Mouse (Mus musculus) thymus, adult 2 months (tissue): ENCODE measurements around the gene Fxyd1. TPM values are rescaled to one million over a fixed set of nuclear protein-coding genes. Genes with fewer than 3 reads are reported as not detected.

Source experiments
- DNase-seq: peaks from one replicate; pipeline ENCODE4 v3.0.0; 2021
- H3K27ac ChIP-seq: fragments of 200-500 bp; 2 replicates; pipeline ENCODE4 v1.5.1; 2012; ENCODE audit warnings: low read length, control low read depth; ENCODE audit not compliant: control insufficient read depth, insufficient read depth
- H3K27me3 ChIP-seq: fragments of 200-500 bp; 2 replicates; pipeline ENCODE4 v1.6.1; 2012; ENCODE audit warnings: mild to moderate bottlenecking, low read length, moderate library complexity, mixed read lengths; ENCODE audit not compliant: control insufficient read depth, insufficient read depth
- H3K36me3 ChIP-seq: fragments of 200-500 bp; 2 replicates; pipeline ENCODE4 v1.6.1; 2012; ENCODE audit warnings: mild to moderate bottlenecking, low read length, moderate library complexity; ENCODE audit not compliant: control insufficient read depth, insufficient read depth
- H3K4me1 ChIP-seq: fragments of 200-500 bp; replicated peaks from 2 replicates; pipeline ENCODE4 v1.6.1; 2012; ENCODE audit warnings: low read length; ENCODE audit not compliant: control insufficient read depth, insufficient read depth
- H3K4me3 ChIP-seq: fragments of 200-500 bp; 2 replicates; pipeline ENCODE4 v1.5.1; 2012; ENCODE audit warnings: mild to moderate bottlenecking, low read length, control low read depth, moderate library complexity; ENCODE audit not compliant: control insufficient read depth, insufficient read depth
- CTCF ChIP-seq: fragments of 200-500 bp; IDR thresholded peaks from 2 replicates; pipeline ENCODE4 v1.5.1; 2012; ENCODE audit warnings: mild to moderate bottlenecking, control low read depth, low read length, moderate library complexity, borderline replicate concordance; ENCODE audit not compliant: control insufficient read depth, poor library complexity, insufficient read depth; ENCODE audit errors: extremely low read depth
- POLR2A ChIP-seq: fragments of 200-500 bp; IDR thresholded peaks from 2 replicates; pipeline ENCODE4 v1.6.1; 2012; ENCODE audit warnings: mild to moderate bottlenecking, low read length, control low read depth, moderate library complexity; ENCODE audit not compliant: control insufficient read depth, poor library complexity, insufficient read depth; ENCODE audit errors: extremely low read depth
- WGBS: fragments of 180-500 bp; shearing (Covaris S2); methylation state at CpG from one replicate; pipeline ENCODE4 v1.1.7; 2018; 5-methylcytosine and 5-hydroxymethylcytosine counted together
- polyA plus RNA-seq: library from polyadenylated mRNA; depleted of rRNA; stranded (reverse); fragments of >200 nt; gene quantifications from 2 replicates; pipeline ENCODE4 v1.2.3, GENCODE M21; 2012; rRNA removed

Gene Fxyd1
- 46.4 and 107 TPM in 2 replicates for polyA plus RNA-seq

GRCm38 (mm10) chr7:31057071-31057470 is at the start of gene Fxyd1:
Fxyd1 (minus strand) TSS chr7:31057199.
- no peak for DNase-seq
- Histone ChIP-seq H3K4me3 (no peak within 1 kb of the TSS), H3K27ac (no peak within 1 kb of the TSS), H3K36me3 (no peaks in the 10 kb centered on the region), H3K27me3 (peaks cover 10% of the 10 kb centered on the region), H3K4me1 (peaks cover 6% of the 10 kb centered on the region; the same call in 1 of the 2 replicates)
- TF ChIP-seq CTCF, result no peak
- no peak for TF ChIP-seq POLR2A
- 94% methylated on average over 2 of the region's 2 CpGs for WGBS

DNA sequence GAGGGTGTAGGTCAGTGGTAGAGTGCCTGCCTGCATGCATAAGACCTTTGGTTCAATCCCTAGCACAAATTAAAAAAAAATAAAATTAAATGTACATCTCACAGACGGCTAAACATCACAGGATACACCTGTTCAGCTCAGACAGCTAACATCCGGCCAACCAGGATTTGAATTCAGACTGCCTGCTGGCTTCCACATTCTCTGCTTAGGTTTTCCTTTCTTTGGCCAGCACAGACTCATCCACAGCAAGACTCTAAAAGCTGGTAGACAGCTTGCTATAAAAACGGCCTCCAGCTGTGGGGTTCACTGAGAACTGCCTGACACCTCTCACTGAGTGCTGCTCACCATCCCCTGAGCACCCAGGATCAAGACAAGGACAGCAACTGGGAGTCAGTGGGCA is 49.2 kb upstream of the Fxyd1 start:
- WGBS, result 8% methylated on average over 3 of the region's 3 CpGs

DNA sequence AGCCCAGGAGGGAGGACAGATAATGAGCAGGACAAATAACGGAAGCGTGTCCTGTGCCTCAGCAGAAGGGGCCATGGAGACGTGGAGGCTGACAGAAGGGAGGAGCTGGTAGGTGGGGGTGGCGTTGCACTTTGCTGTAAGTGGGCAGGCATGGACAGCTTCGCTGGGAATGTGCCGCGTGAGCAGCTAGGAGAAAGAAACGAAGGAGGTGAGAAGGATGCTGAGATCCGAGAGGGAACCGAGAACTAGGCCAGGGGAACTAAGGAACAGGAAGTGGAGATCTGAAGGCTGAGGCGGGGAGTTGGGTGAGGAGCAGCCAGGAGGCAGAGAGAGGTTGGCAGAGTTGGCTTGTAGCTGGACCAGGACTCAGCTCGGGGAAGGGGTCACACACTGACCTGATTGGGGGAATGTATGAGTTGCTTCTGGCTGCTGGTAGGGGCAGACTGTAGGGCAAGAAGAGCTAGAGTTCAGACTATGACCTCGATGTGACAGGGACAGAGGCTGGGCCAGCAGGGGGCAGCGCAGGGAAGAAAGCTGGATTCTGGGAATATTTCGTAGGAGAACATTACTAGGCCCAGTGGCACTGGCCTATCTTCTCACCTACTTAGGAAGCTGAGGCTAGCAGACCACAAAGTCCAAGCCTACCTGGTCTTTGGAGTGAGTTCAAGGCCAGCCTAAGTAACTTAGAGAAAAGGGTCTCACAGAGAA is 48.2 kb upstream of the Fxyd1 start:
- peak; percentile 35 for DNase-seq
- H3K4me1 ChIP-seq, result peaks cover 14% of the 10 kb centered on the region
- no peaks in the 10 kb centered on the region for H3K36me3 ChIP-seq

More for the DNA sequence above, 49.2 kb upstream of the Fxyd1 start:
- Histone ChIP-seq H3K36me3 (no peaks in the 10 kb centered on the region), H3K27me3 (no peaks in the 10 kb centered on the region), H3K4me3 (no peak overlapping the region), H3K4me1 (peaks cover 18% of the 10 kb centered on the region), H3K27ac (peak overlapping the region; percentile 70)
- TF ChIP-seq CTCF, result no peak
- no peak for TF ChIP-seq POLR2A
- DNase-seq, result no peak

GRCm38 (mm10) chr7:31100786-31101185 is 43.8 kb upstream of the Fxyd1 start:
- no peak overlapping the region for H3K4me3 ChIP-seq
- DNase-seq, result no peak
- H3K4me1 ChIP-seq, result peaks cover 5% of the 10 kb centered on the region
- H3K36me3 ChIP-seq, result no peaks in the 10 kb centered on the region
- TF ChIP-seq POLR2A (no peak), CTCF (no peak)
- no peaks in the 10 kb centered on the region for H3K27me3 ChIP-seq
- WGBS, result 46% methylated on average over 14 of the region's 14 CpGs
- no peak overlapping the region for H3K27ac ChIP-seq

More for the DNA sequence above, 48.2 kb upstream of the Fxyd1 start:
- WGBS, result 67% methylated on average over 15 of the region's 15 CpGs
- no peak overlapping the region for H3K27ac ChIP-seq
- H3K4me3 ChIP-seq, result no peak overlapping the region
- no peak for TF ChIP-seq POLR2A
- TF ChIP-seq CTCF, result peak; percentile 74; the same call in 1 of the 2 replicates
- H3K27me3 ChIP-seq, result no peaks in the 10 kb centered on the region

DNA sequence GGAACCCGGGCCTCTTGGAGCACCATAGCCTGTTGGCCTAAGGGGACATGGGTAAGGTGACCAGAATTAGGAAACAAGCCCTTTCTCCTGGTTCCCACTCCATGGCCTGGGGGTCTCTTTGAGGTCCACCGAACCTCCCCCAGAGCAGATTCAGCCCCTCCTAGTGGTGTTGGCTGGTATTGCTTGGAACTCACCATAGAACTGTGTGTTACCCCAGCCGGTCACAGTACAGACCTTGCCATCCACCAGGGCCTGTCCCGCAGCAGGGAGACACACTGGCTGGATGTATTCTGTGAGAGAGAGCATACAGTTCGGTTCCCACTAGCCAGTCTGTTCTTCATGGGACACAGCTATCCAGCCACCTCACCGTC is 42.6 kb upstream of the Fxyd1 start:
- Histone ChIP-seq H3K36me3 (no peaks in the 10 kb centered on the region), H3K27me3 (no peaks in the 10 kb centered on the region), H3K4me3 (no peak overlapping the region), H3K4me1 (peaks cover 4% of the 10 kb centered on the region), H3K27ac (no peak overlapping the region)
- no peak for DNase-seq
- 90% methylated on average over 6 of the region's 6 CpGs for WGBS
- TF ChIP-seq POLR2A (no peak), CTCF (0 out of 2 replicates have a peak, but pooled peaks have one; percentile 14)

DNA sequence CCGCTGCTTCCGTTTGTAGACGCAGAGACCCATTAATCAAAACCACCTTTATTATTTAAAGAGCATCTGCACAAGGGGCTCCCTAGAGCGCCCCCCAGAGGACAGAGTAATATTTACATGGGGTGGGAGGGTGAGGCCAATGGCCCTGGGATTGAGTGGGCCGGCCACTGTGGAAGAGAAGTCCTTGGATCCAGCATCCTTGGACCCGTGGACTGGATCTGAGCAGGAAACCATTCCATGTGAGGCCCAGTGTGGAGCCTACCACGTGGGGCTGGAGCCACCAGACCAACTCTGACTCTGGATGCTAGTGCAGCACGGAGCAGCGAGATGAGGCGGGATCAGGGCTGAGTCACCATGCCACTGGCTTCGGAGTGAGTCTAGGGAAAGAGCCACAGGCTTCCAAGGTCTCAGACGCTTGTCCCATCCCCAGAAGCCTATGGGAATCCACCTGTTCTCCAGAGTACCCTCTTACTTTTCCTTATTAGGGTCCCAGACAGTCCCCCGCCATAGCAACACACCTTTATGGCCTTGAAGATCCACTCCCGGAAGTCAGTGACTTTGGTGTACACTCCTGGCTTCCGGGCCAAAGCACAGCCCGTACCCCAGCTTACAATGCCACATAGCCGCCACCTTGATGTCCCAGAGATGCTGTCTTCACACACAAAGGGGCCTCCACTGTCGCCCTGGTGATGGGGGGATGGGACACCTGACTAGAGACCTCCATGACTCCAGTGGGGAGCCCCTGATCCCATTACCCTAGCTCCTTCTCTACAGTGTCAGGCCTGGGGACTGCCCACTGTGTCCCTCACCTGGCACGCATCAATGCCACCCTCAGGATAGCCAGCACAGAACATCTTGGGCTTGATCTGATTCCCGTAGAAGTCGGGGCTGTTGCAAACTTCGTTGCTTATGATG is 42.0 kb upstream of the Fxyd1 start:
- no peak for DNase-seq
- H3K36me3 ChIP-seq, result no peaks in the 10 kb centered on the region
- 93% methylated on average over 22 of the region's 22 CpGs for WGBS

More for the DNA sequence above, 42.0 kb upstream of the Fxyd1 start:
- TF ChIP-seq POLR2A, result no peak
- TF ChIP-seq CTCF, result no peak
- Histone ChIP-seq H3K27me3 (no peaks in the 10 kb centered on the region), H3K27ac (no peak overlapping the region), H3K4me1 (peaks cover 4% of the 10 kb centered on the region), H3K4me3 (no peak overlapping the region)
